ENCODE assay signal across 8 mouse cellular contexts in the genomic region with DNA sequence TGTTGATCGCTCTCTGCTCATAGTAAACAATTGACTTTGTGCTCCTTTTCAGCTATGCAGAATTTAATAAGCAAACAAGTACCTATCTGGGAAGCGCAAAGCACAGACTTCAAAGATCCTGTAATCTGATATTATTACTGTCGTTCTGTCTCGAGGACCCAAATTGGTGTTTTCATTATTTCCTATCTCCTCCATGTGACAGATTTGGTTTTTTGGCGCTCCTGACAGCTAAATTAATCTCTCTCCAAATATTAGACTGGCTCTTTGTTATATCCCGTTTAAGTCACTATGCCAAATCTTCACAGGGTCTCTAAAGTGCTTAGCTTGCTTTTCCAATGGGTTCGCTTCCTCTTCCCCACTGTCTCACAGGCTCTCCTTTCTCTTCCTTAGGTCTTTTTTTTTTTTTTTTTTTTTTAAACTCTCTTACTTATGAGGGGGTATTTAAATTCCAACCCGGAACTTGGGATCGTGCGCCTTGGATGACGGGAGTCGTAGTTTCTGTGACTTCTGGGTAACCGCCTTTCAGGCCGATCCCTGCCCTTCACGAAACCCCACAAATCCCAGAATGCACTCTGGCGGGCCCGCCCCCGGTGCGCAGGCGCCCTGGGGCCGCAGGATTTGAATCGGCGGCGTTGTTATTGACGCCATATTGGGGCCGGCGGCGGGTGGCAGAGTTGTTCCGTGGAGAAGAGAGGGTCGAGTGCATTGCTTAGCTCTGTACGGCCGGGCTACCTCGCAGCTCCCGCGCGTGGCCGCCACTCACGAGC. TPM values are rescaled to one million over a fixed set of nuclear protein-coding genes. Genes with fewer than 3 reads are reported as not detected.
DNase-seq lines count a peak whose midpoint lies in the region; ATAC-seq and TF ChIP-seq lines count a peak whose summit lies in the region.

No protein-coding gene starts in this region.

- POLR2A ChIA-PET in Patski (lab: Charles Lee), result interaction anchor here (0.7 kb wide), 1 partner anchor 805 kb away, joined by 3 read pairs; no protein-coding TSS in a partner anchor

- no peaks in the 10 kb centered on the region; the same call in 1 of the 2 replicates for H3K36me3 ChIP-seq in hindbrain, embryonic 13.5 days

- no peaks in the 10 kb centered on the region for H3K9me3 ChIP-seq in hindbrain, embryonic 13.5 days

- peaks cover 22% of the 10 kb centered on the region for H3K4me1 ChIP-seq in hindbrain, embryonic 13.5 days (replicated peaks)

- no peak for TF ChIP-seq CTCF in Patski (IDR thresholded peaks at IDR 0.05)

- in situ Hi-C loops in Patski (cut with MboI; ENCODE audit: low pct_unique_long_range_greater_than_20kb), result no loop called here

- peak overlapping the region; percentile 57 for H3K4me2 ChIP-seq in hindbrain, embryonic 13.5 days

- peak overlapping the region; percentile 100 for H3K9ac ChIP-seq in hindbrain, embryonic 13.5 days

- peak overlapping the region; percentile 97 for H3K27ac ChIP-seq in hindbrain, embryonic 13.5 days

- DNase-seq in Patski (ENCODE audit: low read depth, low spot score), result peak; percentile 88
- peak; percentile 95 to 98 for DNase-seq in cerebellum, postnatal 14 days
- peak; percentile 95 for DNase-seq in frontal cortex, postnatal 14 days (ENCODE audit: low spot score in 2 of 2)
- peak; percentile 90 to 94 for DNase-seq in layer of hippocampus, postnatal 25 days (ENCODE audit: extremely low spot score in 1 of 2, low spot score in 1 of 2)
- DNase-seq in lung, postnatal 25 days (ENCODE audit: low spot score), result peak; percentile 98
- DNase-seq in retina, embryonic 14.5 days (ENCODE audit: low spot score), result peak; percentile 96
- DNase-seq in thymus, postnatal 4 days, result peak; percentile 95

- peak; percentile 94 for ATAC-seq in Patski
- ATAC-seq in hindbrain, embryonic 13.5 days (ENCODE audit: low FRiP score), result peak; percentile 95

- no peaks in the 10 kb centered on the region for H3K27me3 ChIP-seq in Patski
- no peaks in the 10 kb centered on the region for H3K27me3 ChIP-seq in hindbrain, embryonic 13.5 days

- WGBS in hindbrain, embryonic 13.5 days, result 3% methylated on average over 38 of the region's 38 CpGs

- CTCF ChIA-PET in Patski (lab: Charles Lee), result no interaction called here

- H3K4me3 ChIP-seq in hindbrain, embryonic 13.5 days, result peak overlapping the region; percentile 97

RNA-seq across cellular contexts. Expression of a gene that starts 0.6 kb away (rescaled TPM):
- polyA plus RNA-seq in Patski (2021), result 51.0 TPM
- polyA plus RNA-seq in hindbrain, embryonic 13.5 days (2015; fragmentation: Nextera tagmentation; extraction: Ambion mirVana), result 91.5 and 100 TPM in 2 replicates
- 10 to 100 TPM; 94.3 to 99.4 TPM for total RNA-seq in layer of hippocampus, postnatal 25 days (2021)

Comparison
In these comparisons a context has a peak if more than half of its experiments do, and no peak if none do; other contexts are left out.
1. Peak in every context shown above with its lines: DNase-seq, ATAC-seq, H3K4me3 ChIP-seq and H3K27ac ChIP-seq.